Mouse (Mus musculus): ENCODE measurements around the gene Nme8. TPM values are rescaled to one million over a fixed set of nuclear protein-coding genes. Genes with fewer than 3 reads are reported as not detected.

Nme8 gene
- total and polyA plus RNA-seq, 3 experiments = not detected

Other genes with a start within 250 kb of the Nme8 start
- 10 to 100 TPM; 21.5 to 30.5 TPM for gene Epdr1, start 77.9 kb downstream of the Nme8 start, total RNA-seq (2021)
- 48.3 and 51.6 TPM in 2 replicates for gene Epdr1, start 77.9 kb downstream of the Nme8 start, polyA plus RNA-seq (2012; rRNA removed)
- gene Sfrp4, start 74.7 kb downstream of the Nme8 start, total RNA-seq (2021) = 1 to 10 TPM; 4.5 to 5.0 TPM
- 3.9 and 4.7 TPM in 2 replicates for gene Sfrp4, start 74.7 kb downstream of the Nme8 start, polyA plus RNA-seq (2012; rRNA removed)
- gene Gpr141, start 126.5 kb upstream of the Nme8 start, total RNA-seq (2021) = under 1 TPM; 0.45 to 0.63 TPM
- 0.29 TPM in 1 of 2 replicates, not detected in the other for gene Gpr141, start 126.5 kb upstream of the Nme8 start, polyA plus RNA-seq (2012; rRNA removed)

Measured in adrenal gland, adult 2 months (tissue).